Mouse (Mus musculus): ENCODE measurements at regions not wholly inside any gene's neighbourhood (a gene's known extent, or its start where the extent isn't known, plus 50 kb on each side); places are given as distances from the start of the nearest gene placed in this dataset.

- no peak for DNase-seq (ENCODE audit: low spot score)
These were observed 115.6 kb downstream of the Gas1 start for GRCm38 (mm10) chr13:60061589-60061988.

DNA sequence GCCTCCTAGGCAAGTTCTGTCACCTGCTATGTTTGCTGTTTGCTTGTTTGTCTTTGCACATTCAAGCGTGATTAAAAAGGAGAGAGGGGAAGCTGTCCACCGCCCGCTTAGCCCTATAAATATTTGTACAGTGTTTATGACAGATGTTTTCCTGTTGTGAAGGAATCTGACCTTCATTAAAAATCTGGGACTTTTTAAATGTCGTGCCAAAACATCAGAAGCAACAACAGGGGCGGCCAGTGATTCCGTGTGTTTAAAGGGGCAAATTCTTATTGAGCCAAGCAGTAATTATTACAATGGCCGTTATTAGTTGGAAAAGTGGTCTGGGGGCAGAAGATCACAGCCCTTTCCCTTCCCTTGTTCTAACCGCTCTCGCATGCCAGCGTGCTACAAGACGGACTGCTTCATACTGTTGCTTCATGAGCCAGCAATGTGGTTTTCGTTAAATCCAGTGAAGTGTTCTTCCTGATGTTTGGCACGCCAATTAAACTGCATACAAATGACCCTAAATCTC lies 119.3 kb downstream of the Gas1 start:
- DNase-seq (ENCODE audit: low spot score) = no peak

- DNase-seq (ENCODE audit: low spot score) = no peak
These were observed 122.6 kb downstream of the Gas1 start for GRCm38 (mm10) chr13:60054531-60054930.

DNA sequence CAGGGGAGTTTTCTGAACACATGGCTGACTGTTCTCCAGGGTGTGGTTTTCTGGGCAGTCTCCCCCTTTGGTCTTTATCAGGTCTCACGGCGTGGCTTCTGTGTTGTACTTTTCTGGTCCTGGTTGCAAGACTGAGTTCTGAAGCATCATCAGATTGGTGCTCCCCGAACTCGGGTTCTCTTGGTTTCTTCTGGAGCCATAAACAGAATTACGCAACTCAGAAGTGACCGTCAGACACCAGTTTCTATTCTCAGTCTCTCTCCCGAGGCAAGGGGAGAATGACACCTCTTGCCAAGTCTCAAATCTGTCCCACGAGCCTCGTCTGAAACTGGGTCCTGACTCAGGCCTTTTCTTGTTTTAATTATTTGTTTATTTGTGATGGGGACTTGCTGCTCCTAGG lies 123.1 kb downstream of the Gas1 start:
- DNase-seq (ENCODE audit: low spot score) = no peak

DNA sequence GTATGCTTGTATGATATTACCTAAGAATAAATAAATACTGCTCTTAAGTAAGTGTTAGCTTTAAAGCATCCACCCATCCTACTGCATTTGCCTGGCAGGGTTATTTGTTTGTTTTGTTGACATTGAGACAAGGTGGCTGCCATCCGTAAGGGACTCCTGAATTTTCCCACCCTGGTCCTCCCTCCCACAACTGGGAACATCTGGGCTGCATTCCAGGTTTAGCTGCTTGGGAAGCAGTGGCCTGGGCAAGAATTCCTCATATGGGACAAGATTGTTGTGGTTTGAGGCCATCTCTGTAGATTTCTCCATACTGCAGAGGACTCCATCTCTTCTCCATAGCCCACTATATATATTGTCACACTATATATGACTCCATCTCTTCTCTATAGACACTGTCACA lies 125.3 kb downstream of the Gas1 start:
- no peak for DNase-seq (ENCODE audit: low spot score)

DNA sequence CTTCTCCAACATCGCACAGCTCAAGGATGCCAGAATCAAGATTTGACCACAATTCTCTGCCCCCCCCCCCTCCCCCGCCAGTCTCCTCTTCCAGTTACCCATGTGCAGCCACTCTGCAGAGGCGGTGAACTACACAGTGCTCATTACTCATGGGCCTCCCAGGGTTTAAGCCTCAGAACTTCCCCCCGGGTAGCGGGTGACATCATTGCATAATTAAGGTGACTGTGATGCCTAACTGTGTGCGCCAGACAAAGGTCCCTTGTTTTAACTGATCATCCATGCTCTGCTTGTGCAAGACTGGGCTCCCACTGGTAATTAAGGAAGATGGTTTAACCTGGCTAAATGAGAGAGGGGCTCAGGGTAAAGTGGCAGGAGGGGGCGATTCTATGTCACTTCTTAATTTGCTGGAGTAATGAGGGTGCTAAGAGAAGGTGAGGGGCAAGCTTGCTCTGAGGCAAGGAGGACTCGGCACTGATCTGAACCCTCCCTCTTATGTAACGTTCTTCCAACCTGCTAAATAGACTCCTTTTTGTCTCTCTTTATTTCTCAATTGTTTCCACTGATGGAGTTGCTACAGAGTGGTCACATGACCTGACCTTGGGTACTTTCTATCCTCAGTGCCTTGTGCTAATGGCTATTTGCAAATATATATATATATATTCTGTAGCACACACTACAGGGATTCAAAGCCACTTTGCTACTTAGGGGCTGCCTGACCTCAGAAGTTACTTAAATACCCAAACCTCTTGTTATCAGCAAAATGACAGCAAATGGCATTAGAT lies 126.2 kb downstream of the Gas1 start:
- DNase-seq (ENCODE audit: low spot score) = no peak

DNA sequence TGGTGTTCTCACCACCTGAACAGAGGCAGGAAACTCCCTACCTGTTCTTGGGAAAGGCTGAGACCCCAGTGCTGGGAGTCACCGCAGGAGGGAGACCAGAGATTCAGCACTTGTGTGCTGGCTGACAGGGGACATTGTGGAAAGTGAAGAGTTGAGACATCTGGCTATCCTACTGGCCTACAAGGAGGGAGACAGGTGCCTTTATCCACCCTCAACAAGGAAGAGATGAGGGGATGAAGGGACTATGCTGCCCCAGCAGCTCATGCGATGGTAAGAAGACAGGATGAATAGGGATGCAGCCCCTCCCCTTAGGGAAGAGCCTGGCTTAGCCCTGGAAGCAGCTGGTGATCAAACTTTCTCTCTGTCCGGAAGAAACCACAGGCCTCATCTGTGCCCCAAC lies 127.5 kb downstream of the Gas1 start:
- DNase-seq (ENCODE audit: low spot score) = no peak

DNA sequence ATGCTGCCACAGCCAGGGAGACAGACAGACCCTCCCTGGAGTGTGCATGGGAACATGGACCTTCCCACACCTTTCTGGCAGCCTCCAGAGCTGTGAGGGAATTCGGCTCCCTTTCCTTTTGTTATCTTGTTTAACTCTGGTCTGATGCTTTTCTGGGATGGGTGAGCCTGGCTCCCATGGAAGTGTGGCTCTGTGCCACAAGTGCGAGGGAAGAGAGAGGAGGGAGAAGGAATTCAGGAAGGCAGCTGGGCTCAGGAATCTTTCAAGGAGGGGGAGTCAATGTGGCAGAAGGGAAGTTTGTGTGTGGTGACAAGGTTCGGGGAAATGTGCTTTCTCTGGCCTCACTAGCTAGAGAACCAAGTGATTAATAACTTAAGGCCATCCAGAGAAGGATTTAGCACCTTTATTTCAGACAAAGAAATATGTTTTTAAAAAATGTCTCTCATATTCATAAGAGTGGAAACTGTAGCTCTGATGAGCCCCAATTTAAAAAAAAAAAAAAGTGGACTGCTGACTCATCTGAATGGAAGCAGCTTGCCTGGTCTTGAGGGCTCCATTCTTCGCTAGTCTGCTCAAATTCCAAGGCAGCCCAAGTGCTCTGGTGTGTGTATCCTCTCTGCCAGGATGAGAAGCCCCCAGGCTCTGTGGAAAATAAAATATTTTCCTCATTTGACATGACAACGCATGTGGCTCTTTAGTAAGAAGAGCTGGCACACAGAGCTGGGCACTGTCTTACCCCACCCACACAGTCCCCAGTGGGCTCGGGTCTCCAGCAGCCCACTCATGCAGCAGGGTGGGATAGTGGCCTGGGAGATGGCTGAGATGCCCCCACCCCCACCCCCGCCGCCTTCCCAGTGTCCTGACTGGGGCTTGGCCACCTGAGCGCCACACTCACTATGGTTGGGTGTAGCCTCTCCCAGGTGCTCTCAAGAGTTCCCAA lies 129.1 kb downstream of the Gas1 start:
- DNase-seq (ENCODE audit: low spot score) = no peak

GRCm38 (mm10) chr13:60045752-60046151 lies 131.4 kb downstream of the Gas1 start:
- DNase-seq (ENCODE audit: low spot score) = no peak

DNA sequence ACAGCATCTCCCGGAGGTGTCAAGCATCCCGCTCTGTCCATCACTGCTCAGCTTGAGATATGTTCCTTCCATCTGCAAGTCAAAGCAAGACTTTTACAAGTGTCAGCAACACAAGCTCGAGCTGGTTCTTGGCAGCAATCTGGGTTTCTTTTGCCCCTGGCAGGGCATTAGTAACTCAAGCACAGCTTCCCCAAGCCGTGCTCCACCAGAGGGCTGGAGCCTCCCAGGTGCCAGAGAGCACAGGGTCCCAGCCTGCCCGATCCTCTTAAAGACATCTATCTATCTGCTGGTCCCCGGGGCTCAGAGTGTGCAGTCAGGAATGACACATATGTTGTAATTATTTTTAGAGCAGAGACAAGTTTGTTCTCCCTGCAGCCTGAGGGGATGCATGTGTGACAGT lies 132.3 kb downstream of the Gas1 start:
- DNase-seq (ENCODE audit: low spot score) = no peak

GRCm38 (mm10) chr13:60042443-60042842 lies 134.7 kb downstream of the Gas1 start:
- no peak for DNase-seq (ENCODE audit: low spot score)

GRCm38 (mm10) chr13:60035536-60036130 lies 141.5 kb downstream of the Gas1 start:
- DNase-seq (ENCODE audit: low spot score) = no peak

DNA sequence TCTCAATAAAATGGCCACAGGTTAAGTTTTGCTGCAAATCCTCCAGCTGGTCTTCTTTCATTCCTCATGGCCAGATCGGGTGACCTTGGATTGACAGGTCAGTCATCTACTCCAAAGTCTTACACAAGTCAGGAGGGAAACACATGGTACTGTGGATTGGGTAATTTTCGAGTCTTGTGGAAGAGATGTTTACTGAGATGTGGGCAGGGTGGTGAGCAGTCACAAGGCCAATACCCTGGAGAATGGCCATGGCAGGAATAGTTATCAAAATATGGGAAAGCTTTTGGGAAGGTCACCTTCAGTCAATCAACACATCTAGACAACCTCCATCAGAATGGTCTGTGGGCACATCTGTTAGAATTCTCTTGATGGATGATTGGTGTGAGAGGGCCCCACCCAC lies 144.0 kb downstream of the Gas1 start:
- no peak for DNase-seq (ENCODE audit: low spot score)

- DNase-seq (ENCODE audit: low spot score) = no peak
These were observed 144.6 kb downstream of the Gas1 start for GRCm38 (mm10) chr13:60032586-60032985.

GRCm38 (mm10) chr13:60029591-60029990 lies 147.6 kb downstream of the Gas1 start:
- no peak for DNase-seq (ENCODE audit: low spot score)

DNA sequence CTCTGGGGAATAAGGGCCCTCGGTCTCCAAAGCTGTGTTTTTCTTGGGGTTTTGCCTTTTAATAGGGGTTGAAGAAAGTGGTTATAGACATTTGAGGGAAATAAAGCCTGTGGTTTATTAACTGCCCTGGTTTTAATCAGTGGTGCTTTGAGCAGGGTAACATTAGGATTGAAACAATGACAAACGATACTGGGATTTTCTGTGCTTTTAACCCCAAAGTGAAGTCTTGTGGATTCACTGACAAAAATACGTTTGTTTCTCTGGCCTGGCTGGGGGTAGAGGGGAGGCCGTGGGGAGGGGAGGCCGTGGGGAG lies 157.0 kb downstream of the Gas1 start:
- DNase-seq (ENCODE audit: low spot score) = no peak

DNA sequence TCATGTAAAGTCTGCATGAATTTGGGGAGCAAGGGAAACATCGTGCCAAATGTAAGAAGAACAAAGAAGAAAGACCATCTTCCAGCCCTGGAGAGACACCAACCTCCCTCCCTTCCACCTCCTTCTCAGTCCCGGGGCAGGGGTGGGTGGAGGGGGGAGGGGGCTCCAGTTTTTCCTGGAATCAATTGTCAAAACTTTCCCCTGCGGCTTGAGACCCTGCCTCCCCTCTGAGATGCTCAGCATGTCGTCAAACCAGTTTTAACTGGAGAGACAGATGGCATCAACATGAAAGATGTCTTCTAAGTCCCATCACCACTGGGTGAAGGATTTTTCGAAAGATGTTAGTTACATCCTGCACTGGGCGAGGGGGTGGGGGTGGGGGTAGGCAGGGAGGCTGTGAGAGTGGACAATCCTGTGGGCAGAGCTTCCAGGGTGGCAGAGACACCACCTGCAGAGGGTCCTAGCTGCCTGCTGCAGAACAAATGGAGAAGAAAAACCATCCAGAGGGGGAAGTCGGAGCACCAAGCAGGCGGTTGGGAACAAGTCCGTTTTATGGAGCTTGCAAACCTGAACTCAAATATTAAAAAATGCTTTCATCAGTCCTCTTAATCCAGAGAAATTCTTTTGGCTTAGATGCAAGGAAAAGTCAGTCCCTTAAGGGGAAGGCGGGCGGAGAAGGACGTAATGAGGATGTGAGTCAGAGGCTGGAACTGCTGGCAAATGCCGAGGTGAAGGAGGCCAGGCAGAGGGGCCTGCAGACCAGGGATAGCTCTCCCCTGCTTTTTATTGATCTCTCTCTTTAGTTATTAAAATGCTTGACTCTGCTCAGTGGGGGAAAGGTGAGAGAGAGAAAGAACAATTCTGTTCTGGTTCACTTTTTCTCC lies 157.6 kb downstream of the Gas1 start:
- peak; percentile 49 for DNase-seq (ENCODE audit: low spot score)

GRCm38 (mm10) chr13:60015854-60016366 lies 161.3 kb downstream of the Gas1 start:
- DNase-seq (ENCODE audit: low spot score) = no peak

- DNase-seq (ENCODE audit: low spot score) = no peak
These were observed 164.9 kb downstream of the Gas1 start for GRCm38 (mm10) chr13:60012046-60012813.

DNA sequence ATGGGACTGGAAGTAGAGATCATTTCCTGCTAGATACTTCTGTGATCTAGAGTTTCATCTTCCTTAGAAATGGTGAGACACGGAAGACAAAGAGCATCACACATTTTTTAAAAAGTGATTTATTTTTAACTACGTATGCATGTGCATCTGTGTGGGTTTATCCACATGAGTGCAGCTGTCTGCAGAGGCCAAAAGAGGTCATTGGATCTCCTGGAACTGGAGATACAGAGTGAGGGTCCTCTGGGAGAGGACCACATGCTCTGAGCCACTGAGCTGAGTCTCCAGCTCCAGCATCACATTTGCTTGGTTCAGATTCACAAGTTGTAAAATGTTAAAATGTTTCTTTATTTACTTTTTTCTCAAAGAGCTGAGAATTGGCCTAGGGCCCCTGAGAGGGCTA lies 166.1 kb downstream of the Gas1 start:
- no peak for DNase-seq (ENCODE audit: low spot score)

DNA sequence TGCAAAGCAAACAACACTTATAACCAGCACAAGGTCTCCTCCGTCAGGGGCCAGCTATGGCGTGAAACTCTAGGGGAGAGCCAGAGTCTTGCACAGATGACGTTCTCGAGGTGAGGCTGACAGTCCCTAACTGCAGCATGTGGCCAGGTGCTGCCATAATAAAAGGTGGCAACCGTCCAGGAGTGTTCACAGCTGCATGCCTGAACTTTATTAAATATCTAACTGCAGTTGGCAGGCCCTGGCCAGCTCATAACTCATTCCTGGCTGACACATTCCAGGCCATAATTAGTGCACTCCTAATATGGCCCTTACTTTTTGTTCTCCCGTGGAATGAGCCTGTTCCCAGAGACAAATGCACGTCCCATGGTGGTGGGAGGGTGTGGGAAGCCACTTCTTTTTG lies 169.6 kb downstream of the Gas1 start:
- no peak for DNase-seq (ENCODE audit: low spot score)
